Mouse (Mus musculus) cortical plate, adult 2 months (tissue): ENCODE data around the gene Trpm6. TPM values are rescaled to one million over a fixed set of nuclear protein-coding genes. Genes with fewer than 3 reads are reported as not detected.
A peak's percentile ranks its signal among the peaks of the same experiment; 100 is the strongest.

ENCODE experiments used
- H3K27ac ChIP-seq: fragments of 200-500 bp; 2 replicates; pipeline ENCODE4 v1.5.1; 2012; ENCODE audit warnings: low read length, control low read depth, inconsistent platforms; ENCODE audit not compliant: insufficient read depth
- H3K4me1 ChIP-seq: fragments of 200-500 bp; 2 replicates; pipeline ENCODE4 v1.6.1; 2011; ENCODE audit warnings: low read length; ENCODE audit not compliant: control insufficient read depth, insufficient read depth
- H3K4me3 ChIP-seq: fragments of 200-500 bp; 2 replicates; pipeline ENCODE4 v1.5.1; 2011; ENCODE audit warnings: mild to moderate bottlenecking, low read length, control low read depth; ENCODE audit not compliant: insufficient read depth
- CTCF ChIP-seq: fragments of 200-500 bp; IDR thresholded peaks from 2 replicates; pipeline ENCODE4 v1.5.1; 2011; ENCODE audit warnings: mild to moderate bottlenecking, control low read depth, low read length; ENCODE audit not compliant: insufficient read depth; ENCODE audit errors: extremely low read depth
- POLR2A ChIP-seq: fragments of 200-500 bp; IDR thresholded peaks from 2 replicates; pipeline ENCODE4 v1.6.1; 2011; ENCODE audit warnings: mild to moderate bottlenecking, low read length, control low read depth; ENCODE audit not compliant: insufficient read depth; ENCODE audit errors: extremely low read depth
- polyA plus RNA-seq: library from polyadenylated mRNA; depleted of rRNA; stranded (reverse); fragments of >200 nt; gene quantifications from 2 replicates; pipeline ENCODE4 v1.2.3, GENCODE M21; 2012

The Trpm6 gene
- polyA plus RNA-seq, 1 experiment = 0.56 TPM

DNA sequence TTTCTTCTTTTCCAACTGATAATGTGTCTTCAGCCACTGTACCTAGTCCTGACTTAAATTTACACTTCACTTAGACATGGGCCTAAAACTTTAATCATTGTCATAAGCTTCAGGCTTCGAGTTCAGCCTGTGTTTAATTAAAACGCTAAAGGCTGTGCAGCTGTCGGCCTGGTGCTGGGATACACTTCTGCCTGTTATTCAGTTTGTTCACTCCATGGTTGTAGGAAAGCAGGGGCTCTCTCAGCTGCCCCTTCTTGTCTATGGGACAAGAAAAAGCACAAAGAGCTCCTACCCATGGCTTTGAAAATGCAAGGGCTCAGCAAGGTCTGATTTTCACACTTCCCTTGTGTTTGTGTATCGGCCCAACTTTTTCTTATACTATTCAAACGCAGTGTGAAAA is 131.4 kb downstream of the Trpm6 start:
- TF ChIP-seq CTCF (no peak), POLR2A (no peak)
- no peak overlapping the region for H3K27ac ChIP-seq
- no peaks in the 10 kb centered on the region for H3K4me1 ChIP-seq
- no peak overlapping the region for H3K4me3 ChIP-seq

- Histone ChIP-seq H3K4me1 (peaks cover 2% of the 10 kb centered on the region; the same call in 1 of the 2 replicates), H3K4me3 (no peak overlapping the region), H3K27ac (no peak overlapping the region; the same call in 1 of the 2 replicates)
- no peak for TF ChIP-seq CTCF
- no peak for TF ChIP-seq POLR2A
These were observed 138.0 kb downstream of the Trpm6 start for GRCm38 (mm10) chr19:18887646-18888407.

DNA sequence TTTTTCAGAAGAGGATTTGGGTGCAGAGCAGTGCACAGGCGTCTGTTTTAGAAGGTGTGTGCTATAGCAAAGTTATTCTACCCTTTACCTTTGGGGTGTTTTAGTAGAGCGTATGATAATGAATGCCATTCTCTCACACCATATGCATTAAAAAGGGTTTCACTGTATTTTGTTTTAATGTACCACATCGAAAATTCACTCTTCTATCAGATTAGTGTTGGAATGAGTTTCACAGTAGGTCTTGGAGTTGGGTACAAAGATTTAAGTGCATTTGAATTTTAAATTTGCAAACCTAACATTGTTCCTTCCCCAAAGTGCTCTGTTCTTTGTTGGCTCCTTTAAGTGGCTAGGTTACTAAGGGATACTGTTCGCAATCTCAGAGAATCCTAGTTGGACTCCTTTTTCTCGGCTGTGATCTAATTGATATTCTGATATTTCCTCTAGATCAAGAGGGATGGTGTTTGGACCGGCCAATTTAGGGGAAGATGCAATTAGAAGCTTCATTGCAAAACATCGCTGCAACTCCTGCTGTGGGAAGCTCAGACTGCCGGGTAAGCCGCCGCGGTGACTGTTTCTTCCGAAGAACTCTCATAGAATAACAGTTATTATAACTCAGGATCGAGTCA is 138.8 kb downstream of the Trpm6 start:
- TF ChIP-seq POLR2A = no peak
- TF ChIP-seq CTCF = no peak
- H3K4me1 ChIP-seq = peaks cover 2% of the 10 kb centered on the region; the same call in 1 of the 2 replicates
- peak overlapping the region; percentile 21; the same call in 1 of the 2 replicates for H3K4me3 ChIP-seq
- H3K27ac ChIP-seq = peak overlapping the region; percentile 63; the same call in 1 of the 2 replicates

- TF ChIP-seq CTCF (no peak), POLR2A (0 out of 2 replicates have a peak, but pooled peaks have one; percentile 29)
- peaks cover 2% of the 10 kb centered on the region; the same call in 1 of the 2 replicates for H3K4me1 ChIP-seq
- H3K27ac ChIP-seq = peak overlapping the region; percentile 63
- peak overlapping the region; percentile 21 for H3K4me3 ChIP-seq
These were observed 139.4 kb downstream of the Trpm6 start for GRCm38 (mm10) chr19:18889117-18889627.

DNA sequence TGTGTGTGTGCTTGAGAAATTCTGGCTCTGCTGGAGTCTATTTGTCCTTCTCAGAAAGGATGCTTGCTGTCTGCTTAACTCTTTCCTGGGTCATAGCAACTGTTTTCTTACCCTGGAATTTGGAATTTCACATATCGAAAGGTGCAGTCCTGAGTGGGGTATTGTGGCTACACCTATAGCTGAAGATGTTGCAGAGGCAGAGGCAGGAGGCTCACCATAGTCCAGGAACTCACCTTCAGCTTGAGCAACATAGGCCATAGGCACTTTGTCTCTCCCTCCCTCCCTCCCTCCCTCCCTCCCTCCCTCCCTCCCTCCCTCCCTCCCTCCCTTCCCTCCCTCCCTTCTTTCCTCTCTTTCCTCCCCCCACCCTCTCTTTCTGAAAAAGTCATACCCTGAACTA is 139.8 kb downstream of the Trpm6 start:
- Histone ChIP-seq H3K27ac (peak overlapping the region; percentile 63), H3K4me3 (peak overlapping the region; percentile 21; the same call in 1 of the 2 replicates), H3K4me1 (peaks cover 2% of the 10 kb centered on the region; the same call in 1 of the 2 replicates)
- TF ChIP-seq CTCF (no peak), POLR2A (no peak)

GRCm38 (mm10) chr19:18890216-18890615 is 140.4 kb downstream of the Trpm6 start:
- Histone ChIP-seq H3K27ac (peak overlapping the region; percentile 12; the same call in 1 of the 2 replicates), H3K4me3 (no peak overlapping the region), H3K4me1 (peaks cover 2% of the 10 kb centered on the region; the same call in 1 of the 2 replicates)
- TF ChIP-seq POLR2A (no peak), CTCF (no peak)

- TF ChIP-seq CTCF (no peak), POLR2A (no peak)
- H3K4me3 ChIP-seq = no peak overlapping the region
These were observed 148.5 kb downstream of the Trpm6 start for GRCm38 (mm10) chr19:18898238-18898637.

GRCm38 (mm10) chr19:18902041-18902693 is 152.4 kb downstream of the Trpm6 start:
- H3K4me1 ChIP-seq = no peaks in the 10 kb centered on the region
- TF ChIP-seq POLR2A (no peak), CTCF (no peak)
- no peak overlapping the region for H3K4me3 ChIP-seq
- no peak overlapping the region for H3K27ac ChIP-seq

More at GRCm38 (mm10) chr19:18898238-18898637, 148.5 kb downstream of the Trpm6 start:
- H3K4me1 ChIP-seq = no peaks in the 10 kb centered on the region
- no peak overlapping the region for H3K27ac ChIP-seq

GRCm38 (mm10) chr19:18902694-18903067 is 152.9 kb downstream of the Trpm6 start:
- TF ChIP-seq CTCF (no peak), POLR2A (no peak)
- Histone ChIP-seq H3K4me3 (no peak overlapping the region), H3K4me1 (no peaks in the 10 kb centered on the region), H3K27ac (no peak overlapping the region)

DNA sequence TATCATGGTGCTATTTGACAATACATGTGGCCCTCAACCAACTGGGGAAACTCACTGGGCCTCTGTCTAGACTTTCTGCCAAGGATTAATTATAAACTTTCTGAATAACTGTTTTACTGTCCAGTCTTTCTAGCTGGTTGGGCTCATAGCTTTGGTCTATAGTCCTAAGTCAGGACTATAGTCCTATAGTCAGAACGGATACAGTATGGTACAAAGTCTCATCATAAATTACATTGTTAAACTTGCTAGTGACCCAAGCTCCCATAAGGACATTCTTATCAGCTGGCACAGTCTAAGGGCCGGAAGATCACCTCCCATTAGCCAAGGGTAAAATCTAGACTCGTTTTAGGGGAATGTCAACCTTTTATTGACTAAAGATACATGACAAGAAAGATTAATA is 155.7 kb downstream of the Trpm6 start:
- H3K4me1 ChIP-seq = no peaks in the 10 kb centered on the region
- no peak overlapping the region for H3K4me3 ChIP-seq
- no peak overlapping the region for H3K27ac ChIP-seq
- TF ChIP-seq POLR2A (no peak), CTCF (no peak)
